Mouse (Mus musculus) liver, embryonic 14.5 days (tissue): ENCODE results near the gene Rps27l.

ENCODE experiments used
- CTCF ChIP-seq: IDR thresholded peaks from 2 replicates; pipeline ENCODE4 v1.5.1; 2016; ENCODE audit warnings: antibody characterized with exemption, low read depth, control low read depth
- EP300 ChIP-seq: IDR thresholded peaks from 2 replicates; pipeline ENCODE4 v1.6.1; 2016; ENCODE audit warnings: antibody characterized with exemption, low read depth

DNA sequence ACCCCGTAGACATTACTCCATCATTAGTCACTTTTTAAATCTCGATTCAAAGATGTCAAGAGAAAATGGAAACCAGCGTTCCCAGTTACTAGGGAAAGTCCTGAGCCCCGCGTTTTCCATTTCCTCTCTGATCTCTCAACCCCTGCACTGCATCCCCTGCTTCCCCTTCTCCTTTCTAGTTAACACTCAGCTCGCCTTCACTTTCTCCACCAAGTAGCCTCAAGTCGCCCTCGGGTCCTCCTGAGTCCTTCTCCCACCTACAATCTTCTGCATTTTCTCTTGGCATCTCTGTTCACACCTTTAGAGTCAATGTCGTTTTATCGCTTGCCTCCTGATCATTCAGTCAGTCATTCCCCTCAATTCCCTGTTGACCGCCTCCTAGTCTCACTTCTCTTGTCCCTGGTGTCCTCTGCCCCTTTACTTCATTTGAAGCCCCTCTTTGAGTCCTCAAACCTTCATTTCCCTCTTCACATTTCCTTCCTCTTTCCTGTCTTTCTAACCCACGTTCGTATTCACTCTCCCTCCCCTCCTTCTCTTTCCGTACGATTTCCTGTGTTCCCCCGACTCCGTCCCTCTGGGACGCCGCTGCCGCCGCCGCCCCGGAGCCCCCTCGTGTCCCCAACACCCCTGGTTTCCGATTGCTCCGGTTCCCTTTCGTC is 27.1 kb upstream of the Rps27l start:
- TF ChIP-seq CTCF (no peak), EP300 (no peak)
